Mouse (Mus musculus): ENCODE data around the gene Hist4h4. TPM values are rescaled to one million over a fixed set of nuclear protein-coding genes. Genes with fewer than 3 reads are reported as not detected.

The Hist4h4 gene
- polyA plus RNA-seq, 1 experiment from 2014 or later, result 1.2 TPM

GRCm38 (mm10) chr6:136789391-136789971 is 14.7 kb downstream of the Hist4h4 start:
- H3K9me3 ChIP-seq (ENCODE audit: control insufficient read depth, low read length), result no peaks in the 10 kb centered on the region
- no peak overlapping the region for H3K27ac ChIP-seq (replicated peaks; ENCODE audit: low read depth, low read length)
- H3K27me3 ChIP-seq (ENCODE audit: control insufficient read depth, insufficient read depth, low read length), result no peaks in the 10 kb centered on the region
- no peaks in the 10 kb centered on the region for H3K36me3 ChIP-seq (ENCODE audit: control insufficient read depth, insufficient read depth, low read length)
- H3K4me1 ChIP-seq (ENCODE audit: control insufficient read depth, insufficient read depth, low read length), result peaks cover 9% of the 10 kb centered on the region; the same call in 1 of the 2 replicates
- no peak overlapping the region for H3K4me3 ChIP-seq (replicated peaks; ENCODE audit: low read depth, low read length)
- ATAC-seq (ENCODE audit: low FRiP score, low TSS enrichment) (no peak), DNase-seq (no peak)
- WGBS, result 80% methylated on average over 5 of the region's 5 CpGs
- no peak overlapping the region for H3K9ac ChIP-seq (replicated peaks; ENCODE audit: low read length)
- H3K4me2 ChIP-seq (ENCODE audit: low read length), result no peak overlapping the region

DNA sequence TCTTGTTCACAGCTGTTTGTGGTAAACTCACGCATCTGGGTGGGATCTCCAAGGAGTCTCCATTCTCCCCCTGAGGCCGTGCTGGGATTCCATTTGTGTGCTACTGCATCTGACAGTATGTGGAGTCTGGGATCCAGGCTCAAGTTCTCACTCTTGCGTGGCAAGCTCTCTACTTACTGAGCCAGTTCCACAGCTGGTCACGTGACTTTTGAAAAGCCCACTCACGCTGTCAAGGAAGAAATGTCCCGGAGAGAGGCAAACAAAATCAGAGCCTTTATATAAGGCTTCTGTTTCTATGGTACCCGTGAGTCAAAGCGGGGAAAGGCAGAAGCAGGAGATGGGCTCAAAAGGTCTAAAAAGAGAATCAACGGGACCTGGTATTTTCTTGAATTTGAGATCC is 21.5 kb downstream of the Hist4h4 start:
- H3K36me3 ChIP-seq (ENCODE audit: control insufficient read depth, insufficient read depth, low read length), result no peaks in the 10 kb centered on the region
- no peak for DNase-seq
- 78% methylated on average over 9 of the region's 9 CpGs for WGBS
- no peak overlapping the region for H3K9ac ChIP-seq (replicated peaks; ENCODE audit: low read length)
- no peaks in the 10 kb centered on the region for H3K4me1 ChIP-seq (ENCODE audit: control insufficient read depth, insufficient read depth, low read length)
- no peak overlapping the region for H3K4me2 ChIP-seq (ENCODE audit: low read length)
- H3K27me3 ChIP-seq (ENCODE audit: control insufficient read depth, insufficient read depth, low read length), result no peaks in the 10 kb centered on the region
- H3K9me3 ChIP-seq (ENCODE audit: control insufficient read depth, low read length), result no peaks in the 10 kb centered on the region
- H3K4me3 ChIP-seq (replicated peaks; ENCODE audit: low read depth, low read length), result no peak overlapping the region
- no peak for ATAC-seq (ENCODE audit: low FRiP score, low TSS enrichment)
- H3K27ac ChIP-seq (replicated peaks; ENCODE audit: low read depth, low read length), result no peak overlapping the region

GRCm38 (mm10) chr6:136782146-136782545 is 22.1 kb downstream of the Hist4h4 start:
- ATAC-seq (ENCODE audit: low FRiP score, low TSS enrichment) (no peak), DNase-seq (no peak)
- WGBS, result 87% methylated on average over 12 of the region's 12 CpGs
- Histone ChIP-seq H3K4me3 (replicated peaks; ENCODE audit: low read depth, low read length) (no peak overlapping the region), H3K4me1 (ENCODE audit: control insufficient read depth, insufficient read depth, low read length) (no peaks in the 10 kb centered on the region), H3K27me3 (ENCODE audit: control insufficient read depth, insufficient read depth, low read length) (no peaks in the 10 kb centered on the region), H3K9me3 (ENCODE audit: control insufficient read depth, low read length) (no peaks in the 10 kb centered on the region), H3K36me3 (ENCODE audit: control insufficient read depth, insufficient read depth, low read length) (no peaks in the 10 kb centered on the region), H3K9ac (replicated peaks; ENCODE audit: low read length) (no peak overlapping the region), H3K27ac (replicated peaks; ENCODE audit: low read depth, low read length) (no peak overlapping the region), H3K4me2 (ENCODE audit: low read length) (no peak overlapping the region)

DNA sequence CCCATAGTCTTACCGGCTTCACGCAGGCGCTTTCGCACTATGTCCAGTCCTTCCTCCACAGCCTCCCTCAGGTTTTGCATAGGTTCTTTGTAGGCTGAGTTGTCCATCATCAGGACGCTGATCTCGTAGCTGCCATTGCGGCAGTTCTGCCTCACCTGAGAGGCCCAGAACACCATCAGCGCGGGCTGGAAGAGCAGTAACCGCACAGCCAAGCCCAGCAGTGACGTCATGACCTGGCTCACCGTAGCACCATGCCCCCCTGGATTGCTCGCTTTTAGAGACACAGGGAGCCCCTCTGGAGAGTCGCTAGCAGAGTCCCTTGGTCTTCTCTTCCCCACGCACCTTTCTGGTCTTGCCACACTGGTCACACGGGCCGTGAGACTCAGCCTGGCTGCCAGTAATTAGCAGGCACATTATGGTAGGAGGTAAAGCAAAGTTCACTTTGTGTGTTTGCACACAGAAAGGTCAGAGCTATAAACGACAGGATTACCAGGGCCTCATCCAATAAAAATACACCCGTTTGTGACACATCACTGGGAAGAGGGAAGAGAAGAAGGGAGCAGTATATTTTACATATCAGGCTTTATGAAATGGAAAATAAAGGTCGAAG is 22.7 kb downstream of the Hist4h4 start, which contains the start of gene Gucy2c:
Gene Gucy2c, minus strand, starts transcription at position 389 of the 610 bp plus-strand sequence.
- no peak for DNase-seq
- H3K27ac ChIP-seq (replicated peaks; ENCODE audit: low read depth, low read length), result no peak within 1 kb of the TSS
- no peaks in the 10 kb centered on the region for H3K36me3 ChIP-seq (ENCODE audit: control insufficient read depth, insufficient read depth, low read length)
- no peak within 1 kb of the TSS for H3K4me3 ChIP-seq (replicated peaks; ENCODE audit: low read depth, low read length)
- 83% methylated on average over 20 of the region's 20 CpGs for WGBS
- H3K9me3 ChIP-seq (ENCODE audit: control insufficient read depth, low read length), result no peaks in the 10 kb centered on the region
- ATAC-seq (ENCODE audit: low FRiP score, low TSS enrichment), result no peak
- no peaks in the 10 kb centered on the region for H3K4me1 ChIP-seq (ENCODE audit: control insufficient read depth, insufficient read depth, low read length)
- H3K4me2 ChIP-seq (ENCODE audit: low read length), result no peak within 1 kb of the TSS
- no peak within 1 kb of the TSS for H3K9ac ChIP-seq (replicated peaks; ENCODE audit: low read length)
- no peaks in the 10 kb centered on the region for H3K27me3 ChIP-seq (ENCODE audit: control insufficient read depth, insufficient read depth, low read length)

GRCm38 (mm10) chr6:136776392-136776791 is 27.8 kb downstream of the Hist4h4 start:
- H3K27ac ChIP-seq (replicated peaks; ENCODE audit: low read depth, low read length), result no peak overlapping the region
- 95% methylated on average over 1 of the region's 1 CpGs for WGBS

DNA sequence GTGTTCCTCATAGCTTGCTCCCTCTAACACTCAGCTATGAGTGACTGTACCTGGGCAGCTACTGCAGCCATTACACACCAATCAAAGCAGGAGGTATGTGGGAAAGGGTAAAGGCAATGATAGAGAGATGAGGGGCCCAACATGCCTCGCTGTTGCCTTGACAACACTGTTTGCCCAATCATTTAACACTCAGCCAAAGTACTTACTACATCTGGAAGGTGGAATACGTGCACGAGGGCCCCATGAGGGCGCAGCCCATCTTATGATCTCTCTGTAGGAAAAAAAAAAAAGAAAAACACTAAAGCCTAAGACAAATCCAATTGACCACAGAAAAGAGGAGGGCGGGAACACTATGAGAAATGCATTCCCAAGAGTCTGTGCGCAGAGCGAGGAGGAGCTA is 34.4 kb downstream of the Hist4h4 start:
- Histone ChIP-seq H3K4me2 (ENCODE audit: low read length) (no peak overlapping the region), H3K4me1 (ENCODE audit: control insufficient read depth, insufficient read depth, low read length) (no peaks in the 10 kb centered on the region)
- 86% methylated on average over 7 of the region's 7 CpGs for WGBS

More at GRCm38 (mm10) chr6:136776392-136776791, 27.8 kb downstream of the Hist4h4 start:
- Histone ChIP-seq H3K9me3 (ENCODE audit: control insufficient read depth, low read length) (no peaks in the 10 kb centered on the region), H3K4me3 (replicated peaks; ENCODE audit: low read depth, low read length) (no peak overlapping the region), H3K36me3 (ENCODE audit: control insufficient read depth, insufficient read depth, low read length) (no peaks in the 10 kb centered on the region), H3K4me2 (ENCODE audit: low read length) (no peak overlapping the region), H3K27me3 (ENCODE audit: control insufficient read depth, insufficient read depth, low read length) (no peaks in the 10 kb centered on the region), H3K9ac (replicated peaks; ENCODE audit: low read length) (no peak overlapping the region), H3K4me1 (ENCODE audit: control insufficient read depth, insufficient read depth, low read length) (no peaks in the 10 kb centered on the region)
- no peak for DNase-seq
- no peak for ATAC-seq (ENCODE audit: low FRiP score, low TSS enrichment)

GRCm38 (mm10) chr6:136769143-136769542 is 35.1 kb downstream of the Hist4h4 start:
- Histone ChIP-seq H3K4me1 (ENCODE audit: control insufficient read depth, insufficient read depth, low read length) (no peaks in the 10 kb centered on the region), H3K36me3 (ENCODE audit: control insufficient read depth, insufficient read depth, low read length) (no peaks in the 10 kb centered on the region), H3K9ac (replicated peaks; ENCODE audit: low read length) (no peak overlapping the region), H3K4me2 (ENCODE audit: low read length) (no peak overlapping the region), H3K4me3 (replicated peaks; ENCODE audit: low read depth, low read length) (no peak overlapping the region), H3K27ac (replicated peaks; ENCODE audit: low read depth, low read length) (no peak overlapping the region), H3K27me3 (ENCODE audit: control insufficient read depth, insufficient read depth, low read length) (no peaks in the 10 kb centered on the region), H3K9me3 (ENCODE audit: control insufficient read depth, low read length) (no peaks in the 10 kb centered on the region)
- DNase-seq, result no peak
- no peak for ATAC-seq (ENCODE audit: low FRiP score, low TSS enrichment)
- 92% methylated on average over 8 of the region's 8 CpGs for WGBS

More for the DNA sequence above, 34.4 kb downstream of the Hist4h4 start:
- H3K9ac ChIP-seq (replicated peaks; ENCODE audit: low read length), result no peak overlapping the region
- no peaks in the 10 kb centered on the region for H3K9me3 ChIP-seq (ENCODE audit: control insufficient read depth, low read length)
- no peak overlapping the region for H3K27ac ChIP-seq (replicated peaks; ENCODE audit: low read depth, low read length)
- no peak for DNase-seq
- H3K36me3 ChIP-seq (ENCODE audit: control insufficient read depth, insufficient read depth, low read length), result no peaks in the 10 kb centered on the region
- H3K4me3 ChIP-seq (replicated peaks; ENCODE audit: low read depth, low read length), result no peak overlapping the region
- no peaks in the 10 kb centered on the region for H3K27me3 ChIP-seq (ENCODE audit: control insufficient read depth, insufficient read depth, low read length)
- ATAC-seq (ENCODE audit: low FRiP score, low TSS enrichment), result no peak

GRCm38 (mm10) chr6:136763912-136764311 is 40.3 kb downstream of the Hist4h4 start:
- Histone ChIP-seq H3K4me1 (ENCODE audit: control insufficient read depth, insufficient read depth, low read length) (no peaks in the 10 kb centered on the region), H3K27me3 (ENCODE audit: control insufficient read depth, insufficient read depth, low read length) (no peaks in the 10 kb centered on the region), H3K4me3 (replicated peaks; ENCODE audit: low read depth, low read length) (no peak overlapping the region), H3K4me2 (ENCODE audit: low read length) (no peak overlapping the region), H3K9ac (replicated peaks; ENCODE audit: low read length) (no peak overlapping the region), H3K27ac (replicated peaks; ENCODE audit: low read depth, low read length) (no peak overlapping the region), H3K9me3 (ENCODE audit: control insufficient read depth, low read length) (no peaks in the 10 kb centered on the region), H3K36me3 (ENCODE audit: control insufficient read depth, insufficient read depth, low read length) (no peaks in the 10 kb centered on the region)
- DNase-seq, result peak; percentile 15
- no peak for ATAC-seq (ENCODE audit: low FRiP score, low TSS enrichment)
- 88% methylated on average over 1 of the region's 1 CpGs for WGBS
